Mouse (Mus musculus) adrenal gland, adult 2 months (tissue): ENCODE results near the gene Kdm4c. TPM values are rescaled to one million over a fixed set of nuclear protein-coding genes. Genes with fewer than 3 reads are reported as not detected.
"Not testable (repeated sequence)": the region's sequence is repeated elsewhere in the genome, so short reads cannot be mapped to it uniquely, and the experiment has no call there.

Experiments
- DNase-seq: peaks from one replicate; pipeline ENCODE4 v3.0.0; 2021
- polyA plus RNA-seq: library from polyadenylated mRNA; depleted of rRNA; stranded (reverse); fragments of >200 nt; gene quantifications from 2 replicates; pipeline ENCODE4 v1.2.3, GENCODE M21; 2012; rRNA removed
- total RNA-seq, 2 experiments: library from RNA; stranded (reverse); gene quantifications; 2 replicates each; pipeline ENCODE4 v1.2.3; 2021

The Kdm4c gene
- total and polyA plus RNA-seq, 3 experiments: 0.90 to 20.6 (median 20.6) TPM

- no peak for DNase-seq
Observed at GRCm38 (mm10) chr4:74311135-74311534, 68.8 kb downstream of the Kdm4c start.

GRCm38 (mm10) chr4:74312858-74313257 is 70.6 kb downstream of the Kdm4c start:
- no peak for DNase-seq

GRCm38 (mm10) chr4:74315388-74315787 is 73.1 kb downstream of the Kdm4c start:
- DNase-seq: no peak

GRCm38 (mm10) chr4:74319313-74319712 is 77.0 kb downstream of the Kdm4c start:
- no peak for DNase-seq

DNA sequence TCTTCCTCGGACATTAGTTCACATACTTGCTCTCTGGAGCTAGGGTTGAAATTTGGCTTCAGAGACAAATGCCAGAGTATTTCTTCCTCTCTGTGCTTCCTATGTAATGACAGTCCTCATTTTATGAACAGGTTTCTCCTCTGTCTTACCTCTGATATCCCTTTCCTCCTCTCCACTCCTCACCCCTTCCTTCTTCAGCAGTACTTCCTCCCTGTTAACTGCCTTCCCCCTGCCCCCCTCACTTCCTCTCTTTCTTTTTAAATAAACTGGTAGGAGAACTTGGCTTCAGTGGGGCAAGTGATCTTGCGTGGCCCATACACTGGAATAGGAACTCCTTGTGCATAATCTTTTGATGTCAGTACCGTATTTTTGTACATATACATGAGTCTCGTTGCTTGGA is 115.2 kb downstream of the Kdm4c start:
- DNase-seq: no peak

DNA sequence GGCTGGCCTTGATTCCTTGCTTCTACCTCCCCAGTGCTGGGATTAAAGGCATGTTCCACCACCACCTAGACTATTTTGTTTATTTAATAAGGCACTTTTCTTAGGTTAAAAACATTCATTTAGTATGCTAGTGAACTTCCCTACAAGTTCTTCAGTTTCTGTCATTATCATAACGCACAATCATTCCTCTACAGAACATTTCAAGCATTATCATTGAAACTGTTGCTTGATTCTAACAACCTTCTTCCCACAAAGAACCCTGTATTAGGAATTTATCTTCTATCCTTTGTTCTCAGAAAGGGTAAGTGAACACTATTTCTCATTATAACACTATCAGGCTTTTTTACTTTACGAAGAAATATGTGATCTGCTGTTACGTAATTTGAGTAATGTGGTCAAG is 118.0 kb downstream of the Kdm4c start:
- no peak for DNase-seq

DNA sequence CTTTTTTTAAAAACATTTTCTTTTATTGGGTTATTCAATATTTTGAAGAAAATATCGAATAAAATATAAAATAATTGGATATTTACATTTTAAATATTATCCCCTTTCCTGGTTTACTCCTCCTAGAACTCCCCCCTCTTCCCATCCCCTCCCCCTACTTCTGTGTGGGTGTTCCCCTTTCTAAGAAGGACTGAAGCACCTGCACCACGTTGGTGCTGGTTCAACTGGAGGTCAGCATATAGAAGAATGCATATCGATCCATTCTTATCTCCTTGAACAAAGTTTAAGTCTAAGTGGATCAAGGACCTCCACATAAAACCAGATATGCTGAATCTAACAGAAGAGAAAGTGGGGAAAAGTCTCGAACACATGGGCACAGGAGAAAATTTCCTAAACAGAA is 144.3 kb downstream of the Kdm4c start:
- DNase-seq: no peak

GRCm38 (mm10) chr4:74393162-74393561 is 150.9 kb downstream of the Kdm4c start:
- DNase-seq: no peak

DNA sequence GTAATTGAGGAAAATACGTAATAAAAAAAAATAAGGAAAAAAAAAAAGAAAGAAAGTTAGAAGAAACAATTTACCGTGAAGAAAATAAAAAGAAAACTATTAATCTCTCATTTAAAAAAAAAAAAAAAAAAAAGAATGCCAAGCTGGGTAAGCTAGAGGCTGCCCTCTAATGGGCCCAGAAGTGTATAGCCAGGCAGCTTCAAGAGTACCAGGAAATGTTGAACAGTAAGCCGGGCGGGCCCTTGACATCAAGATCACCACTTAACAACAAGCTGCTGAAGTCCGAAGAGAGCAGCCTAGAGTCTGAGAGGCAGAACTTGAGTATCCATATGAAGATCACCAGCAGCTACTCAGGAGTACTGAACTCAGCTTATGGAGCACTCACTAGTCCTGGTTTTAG is 154.3 kb downstream of the Kdm4c start:
- DNase-seq: no peak

DNA sequence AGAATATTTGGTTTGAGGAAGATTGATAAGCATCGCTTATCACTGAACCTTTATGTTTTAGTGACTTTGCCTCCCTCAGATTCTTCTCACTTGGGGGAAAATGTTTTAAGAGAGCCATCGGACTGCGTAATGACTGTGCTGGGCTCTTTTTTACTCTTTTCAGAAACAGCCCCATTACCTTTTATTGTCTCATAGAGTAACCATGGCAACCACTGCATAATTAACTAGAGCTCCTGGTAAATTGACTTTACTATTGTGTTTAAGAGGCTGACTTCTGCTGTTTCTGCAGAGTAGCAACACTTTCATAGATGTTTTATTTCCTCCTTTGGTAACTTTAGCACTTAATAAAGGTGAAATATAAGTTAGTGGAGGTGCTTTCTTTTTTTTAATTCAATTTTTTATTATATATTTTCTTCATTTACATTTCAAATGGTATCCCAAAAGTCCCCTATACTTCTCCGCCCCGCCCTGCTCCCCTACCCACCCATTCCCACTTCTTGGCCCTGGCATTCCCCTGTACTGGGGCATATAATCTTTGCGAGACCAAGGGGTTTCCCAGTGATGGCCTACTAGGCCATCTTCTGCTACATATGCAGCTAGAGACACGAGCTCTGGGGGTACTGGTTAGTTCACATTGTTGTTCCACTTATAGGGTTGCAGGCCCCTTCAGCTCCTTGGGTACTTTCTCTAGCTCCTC is 159.5 kb downstream of the Kdm4c start:
- DNase-seq: not testable (repeated sequence)

DNA sequence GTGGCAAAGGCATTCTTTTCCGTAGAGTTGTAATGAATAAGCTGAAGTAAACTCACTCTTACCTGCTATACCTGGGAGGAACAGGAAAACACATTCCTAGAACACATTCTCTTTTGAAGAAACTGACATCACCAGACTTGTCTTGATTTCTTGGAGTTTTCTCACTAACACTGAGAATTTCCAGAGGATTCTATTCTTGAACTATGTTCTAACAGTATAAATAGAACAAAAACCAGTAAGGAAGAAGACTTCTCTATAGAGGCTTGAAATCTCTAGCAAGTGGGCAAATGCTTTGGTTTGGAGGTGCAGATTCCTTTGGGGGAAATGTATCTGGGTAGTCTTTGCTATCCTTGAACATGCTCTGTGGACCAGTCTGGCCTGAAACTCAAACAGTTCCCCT is 166.4 kb downstream of the Kdm4c start:
- no peak for DNase-seq

GRCm38 (mm10) chr4:74419794-74420193 is 177.5 kb downstream of the Kdm4c start:
- no peak for DNase-seq

Other genes starting within 250 kb of the Kdm4c start
- under 1 TPM; 0.37 to 0.38 TPM for gene Frmd3, start 229.1 kb upstream of the Kdm4c start, total RNA-seq
- 0.06 TPM in 1 of 2 replicates, not detected in the other for gene Frmd3, start 229.1 kb upstream of the Kdm4c start, polyA plus RNA-seq